Mouse (Mus musculus) c-Kit-negative CD71-positive TER-119-positive erythroid progenitor cells, embryonic 14.5 days (primary cell): ENCODE measurements around the gene Etv6.

Experiments used
- DNase-seq: peaks from one replicate; pipeline ENCODE4 v3.0.0-alpha.2; 2013; ENCODE audit warnings: low read depth, low spot score

The Etv6 gene

DNA sequence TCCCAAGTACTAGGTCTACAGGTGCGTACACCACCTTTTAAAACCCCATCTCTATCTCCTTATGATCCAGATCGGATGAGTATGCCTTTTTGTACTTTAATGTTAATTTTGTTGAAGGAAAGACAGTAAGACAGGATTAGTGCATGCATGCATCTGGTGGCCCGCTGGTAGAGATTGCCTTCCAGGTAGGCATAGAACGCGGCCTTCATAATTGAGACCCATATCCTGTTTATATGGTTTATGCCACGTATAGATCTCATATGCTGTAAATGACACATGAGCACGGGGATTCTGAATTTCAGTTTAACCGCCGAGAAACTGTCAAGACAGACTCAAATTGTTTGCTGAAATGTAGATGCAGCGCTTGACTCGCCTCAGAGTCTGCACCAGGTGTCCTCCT is 133.3 kb downstream of the Etv6 start:
- DNase-seq, result no peak

- DNase-seq, result no peak
Observed at GRCm38 (mm10) chr6:134171235-134171634, 135.7 kb downstream of the Etv6 start.

GRCm38 (mm10) chr6:134171906-134172728 is 136.6 kb downstream of the Etv6 start:
- DNase-seq, result no peak

DNA sequence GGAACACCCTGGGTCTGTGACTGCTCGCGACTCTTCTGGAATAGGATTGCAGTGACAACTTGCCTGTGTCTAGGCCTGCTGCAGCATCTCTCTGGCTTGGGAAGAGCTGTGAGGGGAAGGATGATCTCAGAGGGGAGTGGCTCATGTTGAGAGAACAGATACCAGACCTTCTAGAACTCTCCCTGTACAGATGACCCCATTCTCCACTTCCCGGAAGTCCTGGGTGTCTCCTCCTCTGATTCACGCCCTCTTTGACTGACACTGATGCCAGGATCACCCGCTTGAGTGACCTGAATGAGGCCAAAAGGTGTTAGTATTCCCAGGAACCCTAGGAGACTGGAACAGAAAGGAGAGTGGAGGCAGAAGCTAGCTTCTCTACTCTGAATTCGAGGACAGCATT is 137.9 kb downstream of the Etv6 start:
- DNase-seq, result no peak

- DNase-seq, result no peak
Observed at GRCm38 (mm10) chr6:134175059-134175458, 139.6 kb downstream of the Etv6 start.

- no peak for DNase-seq
Observed at GRCm38 (mm10) chr6:134177196-134177595, 141.7 kb downstream of the Etv6 start.

DNA sequence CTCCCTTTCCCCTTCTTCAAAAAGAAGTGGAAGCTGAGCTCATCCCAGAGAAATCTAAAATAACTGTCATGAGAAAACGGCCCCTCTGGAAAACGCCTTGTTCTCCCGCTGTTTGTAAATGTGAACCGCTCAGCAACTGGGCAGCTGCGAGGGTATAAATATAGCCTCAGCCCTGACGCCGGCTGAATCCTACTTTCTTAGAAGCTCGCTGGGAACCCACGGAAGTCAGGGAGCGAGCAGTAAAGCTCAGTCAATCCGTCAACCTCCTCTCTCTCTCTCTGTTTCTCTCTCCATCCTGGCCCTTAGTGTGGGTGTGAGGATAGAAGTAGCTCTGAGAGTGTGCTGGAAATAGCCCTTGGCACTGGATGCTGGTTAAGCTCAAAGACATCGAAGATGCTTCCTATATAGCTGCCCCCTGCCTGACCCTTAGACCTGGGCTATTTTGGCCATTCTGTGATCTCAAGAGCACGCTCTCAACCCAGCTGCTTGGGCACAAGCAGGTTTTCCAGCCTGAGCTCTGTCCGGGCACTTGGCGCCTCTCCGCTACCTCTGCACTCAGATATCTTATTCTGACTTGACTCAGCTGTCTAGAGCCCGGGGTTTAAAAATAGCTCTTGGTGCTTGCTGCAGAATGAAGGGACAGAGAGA is 146.9 kb downstream of the Etv6 start:
- DNase-seq, result no peak

DNA sequence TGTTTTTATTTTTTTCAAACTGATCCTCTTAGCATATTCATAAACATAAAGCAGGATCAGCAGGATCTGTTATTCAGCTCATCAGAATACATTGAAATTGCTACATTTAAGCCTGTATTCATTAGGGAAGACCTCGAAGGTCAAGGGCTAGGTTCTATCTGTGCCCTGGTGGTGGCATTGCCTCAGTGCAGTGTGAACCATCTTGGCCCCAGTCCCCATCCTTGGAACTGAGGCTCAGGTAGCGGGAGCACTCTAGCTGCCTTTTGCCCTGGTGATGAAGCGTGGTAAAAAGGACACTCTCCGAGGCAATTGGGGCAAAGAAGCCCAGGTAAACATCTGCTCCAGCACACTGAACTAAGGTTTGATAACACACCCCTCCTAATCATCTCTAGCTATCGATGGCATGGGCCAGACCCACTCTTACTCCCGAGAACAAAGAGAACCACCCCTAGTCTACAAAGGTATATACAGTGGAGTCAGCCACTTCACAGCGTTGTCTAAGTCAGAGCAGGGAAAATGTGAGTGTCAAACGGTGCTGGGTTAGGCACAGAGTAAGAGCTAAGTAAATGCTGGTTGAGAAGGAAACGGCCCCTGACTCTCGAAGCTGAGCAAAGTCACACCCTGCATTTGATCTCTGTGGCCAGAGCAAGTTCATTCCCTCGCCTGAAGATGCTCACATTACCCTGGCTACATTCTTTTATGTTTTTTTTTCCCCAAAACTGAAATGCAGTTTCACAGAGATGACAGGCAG is 148.3 kb downstream of the Etv6 start:
- DNase-seq, result no peak

- DNase-seq, result no peak
Observed at GRCm38 (mm10) chr6:134186286-134186903, 150.9 kb downstream of the Etv6 start.

GRCm38 (mm10) chr6:134188719-134189118 is 153.2 kb downstream of the Etv6 start:
- no peak for DNase-seq

GRCm38 (mm10) chr6:134189174-134189573 is 153.7 kb downstream of the Etv6 start:
- no peak for DNase-seq

GRCm38 (mm10) chr6:134189575-134190132 is 154.2 kb downstream of the Etv6 start:
- DNase-seq, result no peak

DNA sequence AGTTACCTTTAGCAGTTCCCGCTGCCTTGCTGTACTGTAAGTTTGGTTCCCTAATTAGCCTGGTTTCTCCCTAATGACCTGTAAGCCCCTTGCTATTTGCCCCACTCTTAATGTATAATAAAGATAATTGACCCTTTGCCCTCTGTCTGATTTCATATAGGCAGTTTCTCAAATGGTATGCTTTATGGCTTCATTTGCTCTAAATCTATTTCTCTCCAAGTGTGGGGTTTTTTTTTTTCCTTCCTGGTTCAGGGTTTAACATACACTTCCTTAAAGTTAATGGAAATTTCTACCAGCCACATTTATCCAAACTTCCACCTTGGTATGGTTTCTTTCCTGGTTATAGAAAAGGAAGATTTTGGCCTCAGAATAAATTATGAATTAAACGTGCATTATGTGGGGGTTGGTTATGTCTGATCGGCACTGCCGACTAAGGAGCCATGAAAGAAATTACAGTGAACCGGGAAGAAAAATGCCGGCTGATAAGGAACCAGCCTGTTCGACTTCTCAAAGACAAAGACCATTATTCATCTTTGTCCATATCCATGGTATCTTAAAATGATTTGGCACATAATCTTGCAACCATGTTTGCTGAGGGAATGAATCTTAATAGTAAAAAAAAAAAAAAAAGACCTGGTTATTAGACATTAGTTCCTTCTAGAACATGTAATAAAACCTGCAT is 155.2 kb downstream of the Etv6 start:
- no peak for DNase-seq

DNA sequence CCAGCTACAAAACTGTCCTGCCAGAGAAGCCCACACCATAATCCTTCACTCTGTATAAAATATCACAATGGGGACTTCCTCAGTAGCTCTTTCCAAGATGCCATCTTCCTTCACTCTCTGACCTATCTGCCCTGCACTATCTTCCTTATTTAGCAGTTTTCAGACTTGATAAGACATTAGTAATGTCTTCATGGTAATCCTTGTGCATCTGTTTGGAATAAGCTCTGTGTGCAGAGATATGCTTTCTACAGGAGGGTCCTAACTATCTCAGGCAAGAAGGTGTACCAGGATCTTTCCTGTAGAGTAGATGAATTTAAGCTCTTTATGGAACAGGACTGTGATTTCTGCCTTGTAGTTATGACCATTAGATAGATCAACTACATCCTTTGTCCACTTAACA is 157.2 kb downstream of the Etv6 start:
- no peak for DNase-seq

- no peak for DNase-seq
Observed at GRCm38 (mm10) chr6:134199895-134200294, 164.4 kb downstream of the Etv6 start.

DNA sequence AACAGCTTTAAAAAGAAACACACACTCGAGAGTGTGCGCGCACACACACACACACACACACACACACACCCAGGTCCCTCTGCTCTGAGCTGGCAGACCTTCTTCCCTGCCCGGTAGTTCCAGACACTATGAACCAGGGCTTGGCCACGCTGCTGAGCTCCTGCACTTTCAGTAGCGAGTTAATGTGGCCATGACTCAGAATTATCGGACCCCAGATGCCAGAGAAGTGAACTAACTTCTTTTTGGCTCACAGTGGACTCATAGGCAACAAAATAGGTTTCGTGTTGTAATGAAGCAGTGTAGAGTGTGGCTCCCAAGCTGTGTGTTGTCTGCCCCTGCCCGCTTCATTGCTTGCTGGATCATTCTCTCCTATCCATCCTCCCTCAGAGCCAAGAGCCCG is 165.1 kb downstream of the Etv6 start:
- no peak for DNase-seq

DNA sequence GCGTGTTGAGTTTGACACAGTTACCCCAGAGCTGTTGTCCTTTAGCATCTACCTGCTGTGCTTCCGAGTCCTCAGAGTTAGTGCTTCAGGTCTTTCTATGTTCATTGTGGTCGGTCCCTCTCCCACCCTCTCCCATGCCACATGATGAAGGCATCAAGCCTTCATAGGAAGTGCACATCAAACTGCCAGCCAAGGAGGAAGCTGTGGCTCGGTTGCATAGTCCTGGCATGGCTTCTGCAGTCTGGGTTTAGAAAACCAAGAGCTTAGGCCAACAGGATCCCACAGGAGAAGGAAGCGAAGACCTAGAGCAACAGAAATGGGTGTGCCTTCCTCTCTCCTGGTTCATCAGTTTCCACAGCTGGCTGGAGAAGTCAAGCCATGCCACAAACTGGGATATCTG is 166.7 kb downstream of the Etv6 start:
- no peak for DNase-seq

DNA sequence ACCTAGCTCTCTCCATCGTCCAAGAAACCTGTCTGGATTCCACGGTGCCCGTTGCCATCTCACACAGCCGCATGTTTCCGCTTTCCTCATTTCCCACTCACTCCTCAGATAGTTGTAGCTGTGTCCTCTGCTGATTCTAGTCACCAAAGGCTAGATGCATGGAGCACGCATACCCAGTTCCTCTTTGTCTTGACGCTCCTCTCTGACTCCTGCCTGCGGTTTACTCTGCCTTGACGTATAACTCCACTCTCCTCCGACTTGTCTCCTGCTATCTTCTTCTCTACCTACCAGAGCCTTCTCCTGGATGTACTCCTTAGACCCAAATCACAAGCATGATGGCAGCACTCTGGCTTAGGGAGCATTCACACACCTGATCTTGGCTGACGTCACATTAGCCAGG is 169.7 kb downstream of the Etv6 start:
- no peak for DNase-seq

- no peak for DNase-seq
Observed at GRCm38 (mm10) chr6:134205726-134206125, 170.2 kb downstream of the Etv6 start.

GRCm38 (mm10) chr6:134206251-134206650 is 170.8 kb downstream of the Etv6 start:
- DNase-seq, result no peak
